Mouse (Mus musculus) liver, embryonic 12.5 days (tissue): Measurements from ENCODE around the gene Ensa. TPM values are rescaled to one million over a fixed set of nuclear protein-coding genes. Genes with fewer than 3 reads are reported as not detected.

Experiments used
- ATAC-seq: fragments of 200-750 bp; cut with Nextera tagmentation; 2 replicates; pipeline ENCODE4 v1.8.0; 2017; ENCODE audit warnings: moderate number of reproducible peaks, mild to moderate bottlenecking, moderate library complexity
- H3K27ac ChIP-seq: fragments of 300-500 bp; sonication (generic); 2 replicates; pipeline ENCODE4 v1.5.1; 2016; ENCODE audit warnings: mild to moderate bottlenecking
- H3K27me3 ChIP-seq: fragments of 300-500 bp; sonication (generic); replicated peaks from 2 replicates; pipeline ENCODE4 v1.6.1; 2016; ENCODE audit warnings: mild to moderate bottlenecking, moderate library complexity
- H3K36me3 ChIP-seq: fragments of 300-500 bp; sonication (generic); 2 replicates; pipeline ENCODE4 v1.6.1; 2016; ENCODE audit warnings: mild to moderate bottlenecking, moderate library complexity
- H3K4me1 ChIP-seq: fragments of 300-500 bp; sonication (generic); 2 replicates; pipeline ENCODE4 v1.6.1; 2016
- H3K4me2 ChIP-seq: fragments of 300-500 bp; sonication (generic); 2 replicates; pipeline ENCODE4 v1.6.1; 2016; ENCODE audit warnings: mild to moderate bottlenecking, moderate library complexity
- H3K4me3 ChIP-seq: fragments of 300-500 bp; sonication (generic); 2 replicates; pipeline ENCODE4 v1.5.1; 2016; ENCODE audit warnings: mild to moderate bottlenecking, moderate library complexity
- H3K9ac ChIP-seq: fragments of 300-500 bp; sonication (generic); 2 replicates; pipeline ENCODE4 v1.6.1; 2016; ENCODE audit warnings: mild to moderate bottlenecking, moderate library complexity
- H3K9me3 ChIP-seq: fragments of 300-500 bp; sonication (generic); replicated peaks from 2 replicates; pipeline ENCODE4 v1.6.1; 2016; ENCODE audit warnings: mild to moderate bottlenecking, moderate library complexity
- WGBS: fragments of 180-500 bp; shearing (Covaris S2); methylation state at CpG from one replicate; pipeline ENCODE4 v1.1.7; 2016; ENCODE audit not compliant: insufficient replicate concordance; 5-methylcytosine and 5-hydroxymethylcytosine counted together
- polyA plus RNA-seq: library from polyadenylated mRNA; unstranded; fragments of >200 nt; fragmentation: Nextera tagmentation; extraction: Ambion mirVana; gene quantifications from 2 replicates; pipeline ENCODE4 v1.2.1, GENCODE M21; 2016

The Ensa gene
- polyA plus RNA-seq, 1 experiment from 2014 or later = 42.9 TPM

GRCm38 (mm10) chr3:95657711-95658110 is 32.9 kb downstream of the Ensa start:
- H3K27ac ChIP-seq = peak overlapping the region; percentile 98

GRCm38 (mm10) chr3:95658236-95658867 is 33.6 kb downstream of the Ensa start, which contains the start of gene Mcl1:
Gene Mcl1 (plus strand): TSS chr3:95658788.
- Histone ChIP-seq H3K27me3 (no peaks in the 10 kb centered on the region), H3K4me3 (peak within 1 kb of the TSS; percentile 100), H3K27ac (peak within 1 kb of the TSS; percentile 98), H3K4me2 (peak within 1 kb of the TSS; percentile 85), H3K4me1 (peaks cover 66% of the 10 kb centered on the region), H3K9ac (peak within 1 kb of the TSS; percentile 100), H3K36me3 (peaks cover 36% of the 10 kb centered on the region), H3K9me3 (no peaks in the 10 kb centered on the region)
- 0% methylated on average over 43 of the region's 43 CpGs for WGBS
- ATAC-seq = peak; percentile 94

More at GRCm38 (mm10) chr3:95657711-95658110, 32.9 kb downstream of the Ensa start:
- peak overlapping the region; percentile 85 for H3K4me2 ChIP-seq
- peaks cover 66% of the 10 kb centered on the region for H3K4me1 ChIP-seq
- no peaks in the 10 kb centered on the region for H3K27me3 ChIP-seq
- H3K9ac ChIP-seq = peak overlapping the region; percentile 100
- peak overlapping the region; percentile 100 for H3K4me3 ChIP-seq
- H3K36me3 ChIP-seq = peaks cover 30% of the 10 kb centered on the region
- 68% methylated on average over 3 of the region's 3 CpGs for WGBS
- no peaks in the 10 kb centered on the region for H3K9me3 ChIP-seq
- ATAC-seq = no peak

GRCm38 (mm10) chr3:95658868-95659712 is 34.3 kb downstream of the Ensa start:
- H3K4me3 ChIP-seq = peak overlapping the region; percentile 100
- peak overlapping the region; percentile 85 for H3K4me2 ChIP-seq
- peak; percentile 28 for ATAC-seq
- peak overlapping the region; percentile 98 for H3K27ac ChIP-seq
- H3K36me3 ChIP-seq = peaks cover 44% of the 10 kb centered on the region
- peaks cover 66% of the 10 kb centered on the region for H3K4me1 ChIP-seq
- H3K9me3 ChIP-seq = no peaks in the 10 kb centered on the region
- H3K9ac ChIP-seq = peak overlapping the region; percentile 100
- H3K27me3 ChIP-seq = no peaks in the 10 kb centered on the region
- whole genome bisulfite sequencing = under 1% methylated on average over 112 of the region's 113 CpGs

- Histone ChIP-seq H3K4me2 (peak overlapping the region; percentile 85), H3K27me3 (no peaks in the 10 kb centered on the region), H3K9me3 (no peaks in the 10 kb centered on the region), H3K27ac (peak overlapping the region; percentile 98), H3K9ac (peak overlapping the region; percentile 100), H3K4me3 (peak overlapping the region; percentile 100), H3K36me3 (peaks cover 52% of the 10 kb centered on the region), H3K4me1 (peaks cover 68% of the 10 kb centered on the region)
- WGBS = 2% methylated on average over 8 of the region's 8 CpGs
- no peak for ATAC-seq
Observed at GRCm38 (mm10) chr3:95659948-95660347, 35.2 kb downstream of the Ensa start.

- Histone ChIP-seq H3K27ac (peak overlapping the region; percentile 98), H3K9ac (peak overlapping the region; percentile 100), H3K36me3 (peaks cover 58% of the 10 kb centered on the region), H3K9me3 (no peaks in the 10 kb centered on the region), H3K4me2 (peak overlapping the region; percentile 85), H3K4me3 (peak overlapping the region; percentile 100), H3K27me3 (no peaks in the 10 kb centered on the region), H3K4me1 (peaks cover 73% of the 10 kb centered on the region)
- ATAC-seq = no peak
- WGBS = 33% methylated on average over 2 of the region's 2 CpGs
Observed at GRCm38 (mm10) chr3:95660788-95661478, 36.1 kb downstream of the Ensa start.

GRCm38 (mm10) chr3:95661945-95662715 is 37.3 kb downstream of the Ensa start:
- Histone ChIP-seq H3K9me3 (no peaks in the 10 kb centered on the region), H3K4me2 (peak overlapping the region; percentile 85), H3K9ac (peak overlapping the region; percentile 100), H3K36me3 (peaks cover 58% of the 10 kb centered on the region), H3K4me3 (peak overlapping the region; percentile 100), H3K27ac (peak overlapping the region; percentile 85), H3K27me3 (no peaks in the 10 kb centered on the region), H3K4me1 (peaks cover 80% of the 10 kb centered on the region)
- 22% methylated on average over 7 of the region's 7 CpGs for WGBS
- ATAC-seq = 0 out of 2 replicates have a peak, but pooled peaks have one; percentile 3

- no peaks in the 10 kb centered on the region for H3K27me3 ChIP-seq
- no peak for ATAC-seq
- 72% methylated on average over 7 of the region's 7 CpGs for WGBS
- H3K27ac ChIP-seq = peak overlapping the region; percentile 85
- peak overlapping the region; percentile 100 for H3K9ac ChIP-seq
- peaks cover 58% of the 10 kb centered on the region for H3K36me3 ChIP-seq
- peak overlapping the region; percentile 85 for H3K4me2 ChIP-seq
- no peaks in the 10 kb centered on the region for H3K9me3 ChIP-seq
- H3K4me1 ChIP-seq = peaks cover 80% of the 10 kb centered on the region
- peak overlapping the region; percentile 100 for H3K4me3 ChIP-seq
Observed at GRCm38 (mm10) chr3:95662724-95663449, 38.1 kb downstream of the Ensa start.

- H3K4me3 ChIP-seq = no peak overlapping the region
- no peak for ATAC-seq
- no peaks in the 10 kb centered on the region for H3K27me3 ChIP-seq
- H3K27ac ChIP-seq = peak overlapping the region; percentile 85
- peak overlapping the region; percentile 85 for H3K4me2 ChIP-seq
- WGBS = 70% methylated on average over 2 of the region's 2 CpGs
- H3K4me1 ChIP-seq = peaks cover 84% of the 10 kb centered on the region
- peak overlapping the region; percentile 52; the same call in 1 of the 2 replicates for H3K9ac ChIP-seq
- peaks cover 60% of the 10 kb centered on the region for H3K36me3 ChIP-seq
- H3K9me3 ChIP-seq = no peaks in the 10 kb centered on the region
Observed at GRCm38 (mm10) chr3:95663486-95663885, 38.7 kb downstream of the Ensa start.

- Histone ChIP-seq H3K4me3 (no peak overlapping the region), H3K9ac (peak overlapping the region; percentile 52), H3K4me2 (peak overlapping the region; percentile 85), H3K4me1 (peaks cover 90% of the 10 kb centered on the region), H3K27me3 (no peaks in the 10 kb centered on the region), H3K36me3 (peaks cover 65% of the 10 kb centered on the region), H3K9me3 (no peaks in the 10 kb centered on the region), H3K27ac (peak overlapping the region; percentile 85)
- 81% methylated on average over 3 of the region's 3 CpGs for WGBS
- no peak for ATAC-seq
Observed at GRCm38 (mm10) chr3:95663969-95664608, 39.3 kb downstream of the Ensa start.

- ATAC-seq = peak; percentile 50
- peaks cover 97% of the 10 kb centered on the region for H3K4me1 ChIP-seq
- 77% methylated on average over 4 of the region's 4 CpGs for whole genome bisulfite sequencing
- H3K9me3 ChIP-seq = no peaks in the 10 kb centered on the region
- H3K9ac ChIP-seq = peak overlapping the region; percentile 52
- peak overlapping the region; percentile 85 for H3K4me2 ChIP-seq
- peak overlapping the region; percentile 85 for H3K27ac ChIP-seq
- no peaks in the 10 kb centered on the region for H3K27me3 ChIP-seq
- no peak overlapping the region; the same call in 1 of the 2 replicates for H3K4me3 ChIP-seq
- peaks cover 72% of the 10 kb centered on the region for H3K36me3 ChIP-seq
Observed at GRCm38 (mm10) chr3:95664940-95665352, 40.2 kb downstream of the Ensa start.
